Comparison of ENCODE assay signal across 8 mouse cellular contexts in the genomic region with DNA sequence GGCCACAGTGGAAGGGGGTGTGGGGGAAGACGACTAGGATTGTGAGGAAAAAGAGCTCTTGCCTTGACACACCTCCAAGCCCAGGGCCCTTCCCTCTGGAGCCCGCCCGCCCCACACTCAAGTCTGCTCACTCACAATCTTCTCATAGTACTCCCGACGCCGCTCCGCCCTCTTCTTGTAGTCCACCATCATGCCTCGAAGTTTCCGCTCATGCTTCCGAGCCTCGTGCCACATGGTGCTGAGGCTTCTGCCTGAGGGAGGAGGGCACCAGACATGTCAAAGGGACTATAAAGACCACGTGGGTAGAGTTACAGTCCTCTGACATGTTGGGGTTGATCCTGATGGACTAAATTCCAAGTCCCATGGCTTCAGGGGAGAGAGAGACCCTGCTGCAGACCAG. TPM values are rescaled to one million over a fixed set of nuclear protein-coding genes. Genes with fewer than 3 reads are reported as not detected.
DNase-seq lines count a peak whose midpoint lies in the region; ATAC-seq and TF ChIP-seq lines count a peak whose summit lies in the region.
"Had no signal": no experiment of that assay in that cellular context is flagged by ENCODE, and none has a peak within 500 bp of the region (broad histone marks: within the 10 kb centered on the region; RNA-seq: fewer than 3 reads in every experiment).

No protein-coding gene starts in this region.

- H3K4me2 ChIP-seq in forebrain, embryonic 13.5 days, result peak overlapping the region; percentile 88
- peak overlapping the region; percentile 82 for H3K4me2 ChIP-seq in liver, embryonic 14.5 days (ENCODE audit: low read depth)

- H3K27me3 ChIP-seq in megakaryocyte, embryonic 14.5 days (replicated peaks), result no peaks in the 10 kb centered on the region
- H3K27me3 ChIP-seq in forebrain, embryonic 13.5 days, result no peaks in the 10 kb centered on the region
- H3K27me3 ChIP-seq in liver, embryonic 14.5 days (ENCODE audit: control insufficient read depth, insufficient read depth, low read length), result no peaks in the 10 kb centered on the region

- WGBS in forebrain, embryonic 13.5 days, result 90% methylated on average over 12 of the region's 12 CpGs
- 76% methylated on average over 12 of the region's 12 CpGs for WGBS in liver, embryonic 14.5 days (ENCODE audit: insufficient replicate concordance)

- H3K36me3 ChIP-seq in megakaryocyte, embryonic 14.5 days (replicated peaks; ENCODE audit: low read length), result peaks cover 64% of the 10 kb centered on the region
- peaks cover 48% of the 10 kb centered on the region for H3K36me3 ChIP-seq in forebrain, embryonic 13.5 days (ENCODE audit: poor library complexity, severe bottlenecking)
- peaks cover 7% of the 10 kb centered on the region for H3K36me3 ChIP-seq in liver, embryonic 14.5 days (replicated peaks; ENCODE audit: control insufficient read depth, insufficient read depth, low read depth)

- peaks cover 59% of the 10 kb centered on the region for H3K4me1 ChIP-seq in megakaryocyte, embryonic 14.5 days
- peaks cover 32% of the 10 kb centered on the region for H3K4me1 ChIP-seq in forebrain, embryonic 13.5 days
- H3K4me1 ChIP-seq in liver, embryonic 14.5 days (replicated peaks; ENCODE audit: control insufficient read depth in 2 of 2, insufficient read depth in 2 of 2, low read length in 1 of 2), result peaks cover 8 to 13% of the 10 kb centered on the region in 2 experiments

- H3K27ac ChIP-seq in forebrain, embryonic 13.5 days, result no peak overlapping the region
- H3K27ac ChIP-seq in liver, embryonic 14.5 days, result no peak overlapping the region; the same call in 1 of the 2 replicates

- DNase-seq in liver, embryonic 14.5 days (ENCODE audit: low read depth in 3 of 3, low spot score in 3 of 3), result no peak
- no peak for DNase-seq in spleen, postnatal 36 days (ENCODE audit: low spot score in 2 of 2)
- no peak for DNase-seq in urinary bladder, adult 18-20 months (ENCODE audit: low spot score in 2 of 2)
- DNase-seq: heart, postnatal 10 days had no signal

- H3K9me3 ChIP-seq in megakaryocyte, embryonic 14.5 days, result no peaks in the 10 kb centered on the region
- H3K9me3 ChIP-seq in forebrain, embryonic 13.5 days (replicated peaks), result no peaks in the 10 kb centered on the region
- no peaks in the 10 kb centered on the region for H3K9me3 ChIP-seq in liver, embryonic 14.5 days (ENCODE audit: control insufficient read depth, low read length)

- TF ChIP-seq EP300 in liver, embryonic 14.5 days (IDR thresholded peaks at IDR 0.05; ENCODE audit: low read depth), result no peak

- ATAC-seq in megakaryocyte, adult 5-6 weeks (ENCODE audit: poor library complexity, severe bottlenecking), result no peak
- ATAC-seq in forebrain, embryonic 13.5 days, result no peak
- ATAC-seq in liver, embryonic 14.5 days (ENCODE audit: insufficient read depth), result no peak
- ATAC-seq in megakaryocyte-erythroid progenitor cell, adult 5-6 weeks (replicated peaks; ENCODE audit: low FRiP score, low TSS enrichment, poor library complexity, severe bottlenecking), result no peak

- H3K4me3 ChIP-seq in megakaryocyte, embryonic 14.5 days (replicated peaks), result peak overlapping the region; percentile 97
- peak overlapping the region; percentile 87 for H3K4me3 ChIP-seq in forebrain, embryonic 13.5 days
- H3K4me3 ChIP-seq in liver, embryonic 14.5 days (ENCODE audit: insufficient read depth in 1 of 2, low read depth in 2 of 2, low read length in 2 of 2), result peak overlapping the region in 1 of 2 experiments; percentile 69; a peak in 2 of 4 replicates

- TF ChIP-seq CTCF in liver, embryonic 14.5 days (IDR thresholded peaks at IDR 0.05; ENCODE audit: low read depth), result no peak

- H3K9ac ChIP-seq in forebrain, embryonic 13.5 days, result peak overlapping the region; percentile 90
- H3K9ac ChIP-seq in liver, embryonic 14.5 days (replicated peaks), result no peak overlapping the region; the same call in 1 of the 2 replicates

RNA-seq across cellular contexts. Expression of gene Clasrp, which starts 1.2 kb away (rescaled TPM):
- polyA plus RNA-seq in megakaryocyte, embryonic 14.5 days (2012; ENCODE audit: insufficient read depth, low replicate concordance), result 109 and 265 TPM in 2 replicates
- total RNA-seq in megakaryocyte, adult 5-6 weeks (2015), result 15.8 and 23.4 TPM in 2 replicates
- total RNA-seq in megakaryocyte, adult 5-6 weeks (2017), result 28.8 and 32.6 TPM in 2 replicates
- 54.0 and 55.7 TPM in 2 replicates for polyA plus RNA-seq in forebrain, embryonic 13.5 days (2015; fragmentation: Nextera tagmentation; extraction: Ambion mirVana)
- 21.3 and 23.3 TPM in 2 replicates for polyA plus RNA-seq in liver, embryonic 14.5 days (2012; rRNA removed)
- polyA plus RNA-seq in liver, embryonic 14.5 days (2014; fragmentation: Nextera tagmentation; extraction: Ambion mirVana), result 7.5 and 8.6 TPM in 2 replicates
- 44.9 and 53.1 TPM in 2 replicates for total RNA-seq in megakaryocyte-erythroid progenitor cell, adult 5-6 weeks (2014; fragmentation: Nextera tagmentation)
- total RNA-seq in megakaryocyte-erythroid progenitor cell, adult 5-6 weeks (2017), result 33.9 and 48.3 TPM in 2 replicates

RNA-seq across cellular contexts. Expression of gene Gemin7, which starts 25.7 kb away (rescaled TPM):
- polyA plus RNA-seq in megakaryocyte, embryonic 14.5 days (2012; ENCODE audit: insufficient read depth, low replicate concordance), result 30.5 and 69.9 TPM in 2 replicates
- 78.2 and 107 TPM in 2 replicates for total RNA-seq in megakaryocyte, adult 5-6 weeks (2015)
- total RNA-seq in megakaryocyte, adult 5-6 weeks (2017), result 39.9 and 49.3 TPM in 2 replicates
- polyA plus RNA-seq in forebrain, embryonic 13.5 days (2015; fragmentation: Nextera tagmentation; extraction: Ambion mirVana), result 130 TPM in 2 replicates
- polyA plus RNA-seq in liver, embryonic 14.5 days (2012; rRNA removed), result 34.8 and 39.6 TPM in 2 replicates
- 83.1 and 91.6 TPM in 2 replicates for polyA plus RNA-seq in liver, embryonic 14.5 days (2014; fragmentation: Nextera tagmentation; extraction: Ambion mirVana)
- 60.3 and 70.0 TPM in 2 replicates for total RNA-seq in megakaryocyte-erythroid progenitor cell, adult 5-6 weeks (2014; fragmentation: Nextera tagmentation)
- 24.1 and 25.1 TPM in 2 replicates for total RNA-seq in megakaryocyte-erythroid progenitor cell, adult 5-6 weeks (2017)

RNA-seq across cellular contexts. Expression of gene Zfp296, which starts 26.0 kb away (rescaled TPM):
- polyA plus RNA-seq in megakaryocyte, embryonic 14.5 days (2012; ENCODE audit: insufficient read depth, low replicate concordance), result 6.0 and 13.6 TPM in 2 replicates
- 4.5 and 5.4 TPM in 2 replicates for total RNA-seq in megakaryocyte, adult 5-6 weeks (2015)
- 3.2 and 4.8 TPM in 2 replicates for total RNA-seq in megakaryocyte, adult 5-6 weeks (2017)
- polyA plus RNA-seq in forebrain, embryonic 13.5 days (2015; fragmentation: Nextera tagmentation; extraction: Ambion mirVana), result 0.23 and 0.35 TPM in 2 replicates
- polyA plus RNA-seq in liver, embryonic 14.5 days (2012; rRNA removed), result 0.66 and 0.96 TPM in 2 replicates
- polyA plus RNA-seq in liver, embryonic 14.5 days (2014; fragmentation: Nextera tagmentation; extraction: Ambion mirVana), result 0.38 and 0.41 TPM in 2 replicates
- total RNA-seq in megakaryocyte-erythroid progenitor cell, adult 5-6 weeks (2014; fragmentation: Nextera tagmentation), result 0.47 and 4.2 TPM in 2 replicates
- total RNA-seq in megakaryocyte-erythroid progenitor cell, adult 5-6 weeks (2017), result 3.2 and 3.9 TPM in 2 replicates
- total RNA-seq: heart, postnatal 10 days had no signal

RNA-seq across cellular contexts. Expression of gene Relb, which starts 26.2 kb away (rescaled TPM):
- polyA plus RNA-seq in megakaryocyte, embryonic 14.5 days (2012; ENCODE audit: insufficient read depth, low replicate concordance), result 14.8 and 22.5 TPM in 2 replicates
- 8.3 and 8.6 TPM in 2 replicates for total RNA-seq in megakaryocyte, adult 5-6 weeks (2015)
- 9.3 and 10.3 TPM in 2 replicates for total RNA-seq in megakaryocyte, adult 5-6 weeks (2017)
- polyA plus RNA-seq in forebrain, embryonic 13.5 days (2015; fragmentation: Nextera tagmentation; extraction: Ambion mirVana), result 1.5 and 2.6 TPM in 2 replicates
- polyA plus RNA-seq in liver, embryonic 14.5 days (2012; rRNA removed), result 1.0 and 1.1 TPM in 2 replicates
- 0.89 and 1.2 TPM in 2 replicates for polyA plus RNA-seq in liver, embryonic 14.5 days (2014; fragmentation: Nextera tagmentation; extraction: Ambion mirVana)
- 3.8 TPM in 1 of 2 replicates, not detected in the other for total RNA-seq in megakaryocyte-erythroid progenitor cell, adult 5-6 weeks (2014; fragmentation: Nextera tagmentation)
- total RNA-seq in megakaryocyte-erythroid progenitor cell, adult 5-6 weeks (2017), result 0.47 and 0.69 TPM in 2 replicates

RNA-seq across cellular contexts. Expression of gene Ppp1r37, which starts 40.2 kb away (rescaled TPM):
- 88.1 and 108 TPM in 2 replicates for polyA plus RNA-seq in megakaryocyte, embryonic 14.5 days (2012; ENCODE audit: insufficient read depth, low replicate concordance)
- total RNA-seq in megakaryocyte, adult 5-6 weeks (2015), result 10.4 and 13.1 TPM in 2 replicates
- 14.1 and 14.3 TPM in 2 replicates for total RNA-seq in megakaryocyte, adult 5-6 weeks (2017)
- 22.4 and 23.6 TPM in 2 replicates for polyA plus RNA-seq in forebrain, embryonic 13.5 days (2015; fragmentation: Nextera tagmentation; extraction: Ambion mirVana)
- 21.8 and 27.0 TPM in 2 replicates for polyA plus RNA-seq in liver, embryonic 14.5 days (2012; rRNA removed)
- polyA plus RNA-seq in liver, embryonic 14.5 days (2014; fragmentation: Nextera tagmentation; extraction: Ambion mirVana), result 1.5 and 2.0 TPM in 2 replicates
- total RNA-seq in megakaryocyte-erythroid progenitor cell, adult 5-6 weeks (2014; fragmentation: Nextera tagmentation), result 27.7 and 37.2 TPM in 2 replicates
- total RNA-seq in megakaryocyte-erythroid progenitor cell, adult 5-6 weeks (2017), result 14.6 and 14.7 TPM in 2 replicates
